ENCODE assay signal across 19 mouse cellular contexts in the genomic region with DNA sequence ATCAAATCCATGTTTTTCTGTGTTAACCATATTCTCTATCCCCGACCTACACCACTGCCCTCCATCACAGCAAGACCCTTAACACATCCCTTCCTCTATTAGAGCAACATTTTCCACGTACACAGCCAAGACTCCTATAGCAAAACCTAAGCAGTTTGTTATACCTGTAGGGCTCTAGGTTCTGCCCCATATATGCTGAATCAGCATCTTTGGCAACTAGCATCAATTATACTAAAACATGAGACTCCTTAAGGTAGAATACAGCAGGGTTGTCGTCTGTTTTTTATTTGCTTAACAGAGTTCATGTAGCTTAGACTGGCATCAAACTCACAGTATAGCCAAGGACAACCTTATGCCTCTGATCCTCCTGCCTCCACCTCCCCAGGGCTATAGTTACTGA. TPM values are rescaled to one million over a fixed set of nuclear protein-coding genes. Genes with fewer than 3 reads are reported as not detected.
A peak's percentile ranks its signal among the peaks of the same experiment; 100 is the strongest.
DNase-seq lines count a peak whose midpoint lies in the region; ATAC-seq and TF ChIP-seq lines count a peak whose summit lies in the region.
"Had no signal": no experiment of that assay in that cellular context is flagged by ENCODE, and none has a peak within 500 bp of the region (broad histone marks: within the 10 kb centered on the region; RNA-seq: fewer than 3 reads in every experiment).

No protein-coding gene starts in this region.

- H3K4me1 ChIP-seq in forebrain, embryonic 11.5 days (replicated peaks; ENCODE audit: control insufficient read depth, insufficient read depth, low read length) = peaks cover 2% of the 10 kb centered on the region; the same call in 1 of the 2 replicates
- peaks cover 23% of the 10 kb centered on the region for H3K4me1 ChIP-seq in forebrain, embryonic 15.5 days
- H3K4me1 ChIP-seq in liver, embryonic 13.5 days (replicated peaks) = peaks cover 24% of the 10 kb centered on the region
- H3K4me1 ChIP-seq in liver, embryonic 11.5 days (replicated peaks; ENCODE audit: control insufficient read depth, insufficient read depth, low read length) = no peaks in the 10 kb centered on the region; the same call in 1 of the 2 replicates
- no peaks in the 10 kb centered on the region; a peak in 1 of 4 replicates for H3K4me1 ChIP-seq in ES-E14 (ENCODE audit: control insufficient read depth in 2 of 2, insufficient read depth in 2 of 2, low read length in 2 of 2, poor library complexity in 1 of 2)
- peaks cover 15% of the 10 kb centered on the region for H3K4me1 ChIP-seq in limb, embryonic 12.5 days (replicated peaks)

- H3K4me3 ChIP-seq in forebrain, embryonic 11.5 days (ENCODE audit: low read depth, low read length) = peak overlapping the region; percentile 89; the same call in 1 of the 2 replicates
- no peak overlapping the region for H3K4me3 ChIP-seq in forebrain, embryonic 15.5 days
- H3K4me3 ChIP-seq in liver, embryonic 13.5 days (replicated peaks) = peak overlapping the region; percentile 93; the same call in 1 of the 2 replicates
- no peak overlapping the region for H3K4me3 ChIP-seq in liver, embryonic 11.5 days (ENCODE audit: low read depth, low read length)
- no peak overlapping the region for H3K4me3 ChIP-seq in ES-E14 (ENCODE audit: insufficient read depth in 1 of 2, low read depth in 1 of 2, low read length in 2 of 2, poor library complexity in 1 of 2, severe bottlenecking in 1 of 2)
- H3K4me3 ChIP-seq in limb, embryonic 12.5 days (replicated peaks) = peak overlapping the region; percentile 98; the same call in 1 of the 2 replicates

- H3K27ac ChIP-seq in forebrain, embryonic 11.5 days (ENCODE audit: low read depth, low read length) = no peak overlapping the region
- no peak overlapping the region for H3K27ac ChIP-seq in forebrain, embryonic 15.5 days (replicated peaks)
- no peak overlapping the region for H3K27ac ChIP-seq in liver, embryonic 13.5 days
- H3K27ac ChIP-seq in liver, embryonic 11.5 days (ENCODE audit: low read depth, low read length) = no peak overlapping the region
- H3K27ac ChIP-seq in ES-E14 (ENCODE audit: insufficient read depth, low read depth, low read length, poor library complexity, severe bottlenecking) = no peak overlapping the region
- H3K27ac ChIP-seq in limb, embryonic 12.5 days = no peak overlapping the region
- H3K27ac ChIP-seq: heart, embryonic 13.5 days; hindbrain, embryonic 14.5 days; kidney, postnatal 0 days had no signal

- no peaks in the 10 kb centered on the region for H3K27me3 ChIP-seq in forebrain, embryonic 11.5 days (ENCODE audit: control insufficient read depth, insufficient read depth, low read length)
- no peaks in the 10 kb centered on the region for H3K27me3 ChIP-seq in forebrain, embryonic 15.5 days
- H3K27me3 ChIP-seq in liver, embryonic 13.5 days = no peaks in the 10 kb centered on the region
- H3K27me3 ChIP-seq in liver, embryonic 11.5 days (replicated peaks; ENCODE audit: control insufficient read depth, insufficient read depth, low read length) = no peaks in the 10 kb centered on the region
- no peaks in the 10 kb centered on the region for H3K27me3 ChIP-seq in limb, embryonic 12.5 days
- H3K27me3 ChIP-seq: heart, embryonic 13.5 days had no signal

- no peak overlapping the region for H3K9ac ChIP-seq in forebrain, embryonic 11.5 days (ENCODE audit: low read length)
- no peak overlapping the region for H3K9ac ChIP-seq in forebrain, embryonic 15.5 days (replicated peaks)
- no peak overlapping the region for H3K9ac ChIP-seq in liver, embryonic 13.5 days
- H3K9ac ChIP-seq in liver, embryonic 11.5 days (ENCODE audit: low read depth, low read length) = no peak overlapping the region
- no peak overlapping the region for H3K9ac ChIP-seq in ES-E14 (ENCODE audit: insufficient read depth, low read depth, low read length, poor library complexity, severe bottlenecking)
- H3K9ac ChIP-seq in limb, embryonic 12.5 days (replicated peaks) = no peak overlapping the region

- H3K9me3 ChIP-seq in forebrain, embryonic 11.5 days (ENCODE audit: control insufficient read depth, low read length) = no peaks in the 10 kb centered on the region
- H3K9me3 ChIP-seq in forebrain, embryonic 15.5 days = no peaks in the 10 kb centered on the region
- no peaks in the 10 kb centered on the region; the same call in 1 of the 2 replicates for H3K9me3 ChIP-seq in liver, embryonic 13.5 days (replicated peaks)
- H3K9me3 ChIP-seq in liver, embryonic 11.5 days (ENCODE audit: control insufficient read depth, low read length) = peaks cover 3% of the 10 kb centered on the region; the same call in 1 of the 2 replicates
- no peaks in the 10 kb centered on the region for H3K9me3 ChIP-seq in ES-E14 (ENCODE audit: control insufficient read depth, insufficient read depth, low read depth, low read length)
- H3K9me3 ChIP-seq in limb, embryonic 12.5 days = no peaks in the 10 kb centered on the region
- H3K9me3 ChIP-seq: heart, embryonic 13.5 days had no signal

- H3K4me2 ChIP-seq in forebrain, embryonic 11.5 days (ENCODE audit: low read depth, low read length, severe bottlenecking) = no peak overlapping the region
- H3K4me2 ChIP-seq in forebrain, embryonic 15.5 days (replicated peaks) = no peak overlapping the region; the same call in 1 of the 2 replicates
- peak overlapping the region; percentile 99 for H3K4me2 ChIP-seq in liver, embryonic 13.5 days
- H3K4me2 ChIP-seq in liver, embryonic 11.5 days = no peak overlapping the region
- peak overlapping the region; percentile 91; the same call in 1 of the 2 replicates for H3K4me2 ChIP-seq in limb, embryonic 12.5 days

- peaks cover 3% of the 10 kb centered on the region; the same call in 1 of the 2 replicates for H3K36me3 ChIP-seq in forebrain, embryonic 11.5 days (ENCODE audit: control insufficient read depth, insufficient read depth, low read length)
- 0 out of 2 replicates have a peak, but pooled peaks cover 6% of the 10 kb centered on the region for H3K36me3 ChIP-seq in forebrain, embryonic 15.5 days
- peaks cover 15% of the 10 kb centered on the region for H3K36me3 ChIP-seq in liver, embryonic 13.5 days
- peaks cover 10% of the 10 kb centered on the region for H3K36me3 ChIP-seq in liver, embryonic 11.5 days (ENCODE audit: control insufficient read depth, insufficient read depth, low read length)
- H3K36me3 ChIP-seq in ES-E14 (ENCODE audit: control insufficient read depth, insufficient read depth, low read length, poor library complexity, severe bottlenecking) = peaks cover 6% of the 10 kb centered on the region; the same call in 1 of the 2 replicates
- peaks cover 16% of the 10 kb centered on the region for H3K36me3 ChIP-seq in limb, embryonic 12.5 days

- no peak for ATAC-seq in forebrain, embryonic 11.5 days (replicated peaks; ENCODE audit: low FRiP score)
- ATAC-seq in forebrain, embryonic 15.5 days (replicated peaks) = no peak
- ATAC-seq in liver, embryonic 13.5 days (ENCODE audit: low read depth) = no peak
- ATAC-seq in liver, embryonic 11.5 days (replicated peaks; ENCODE audit: low FRiP score) = no peak
- ATAC-seq in limb, embryonic 12.5 days (ENCODE audit: insufficient number of reproducible peaks, insufficient read depth, low FRiP score, low TSS enrichment, low read depth) = no peak

- 86% methylated on average over 3 of the region's 3 CpGs for WGBS in forebrain, embryonic 11.5 days
- 90% methylated on average over 3 of the region's 3 CpGs for WGBS in forebrain, embryonic 15.5 days
- WGBS in liver, embryonic 13.5 days (ENCODE audit: insufficient replicate concordance) = 69% methylated on average over 3 of the region's 3 CpGs
- 84% methylated on average over 3 of the region's 3 CpGs for WGBS in liver, embryonic 11.5 days
- 79% methylated on average over 3 of the region's 3 CpGs for WGBS in limb, embryonic 12.5 days

- in situ Hi-C loops in ES-E14 (cut with MboI; ENCODE audit: low sequenced_read_pairs in 2 of 2, unreplicated experiment in 2 of 2) = no loop called here

- DNase-seq in forebrain, embryonic 11.5 days (ENCODE audit: low spot score) = no peak
- no peak for DNase-seq in liver, embryonic 13.5 days
- DNase-seq in liver, embryonic 11.5 days (ENCODE audit: low spot score) = no peak
- no peak for DNase-seq in ES-E14 (ENCODE audit: low read depth, low spot score)
- DNase-seq in cerebellum, postnatal 25 days = no peak
- DNase-seq in layer of hippocampus, postnatal 14 days (ENCODE audit: low spot score in 2 of 2) = no peak
- DNase-seq: adrenal gland, postnatal 25 days; B cell, adult 2 months; cerebellum, postnatal 14 days; lung, adult 2 months had no signal

TF ChIP-seq in ES-E14, 5 proteins besides CTCF, POLR2A, EP300 and RAD21 (continues in another document):
- TF ChIP-seq MAFK (IDR thresholded peaks at IDR 0.05; ENCODE audit: insufficient read depth, low read depth, low read length) (peak; percentile 96), HCFC1 (IDR thresholded peaks at IDR 0.05; ENCODE audit: borderline replicate concordance, insufficient read depth, low read length) (no peak)

RNA-seq across cellular contexts. Expression of gene Poc1b, which starts 1.3 kb away (rescaled TPM):
- polyA plus RNA-seq in forebrain, embryonic 11.5 days (2014; fragmentation: Nextera tagmentation; extraction: Ambion mirVana) = 42.7 and 43.7 TPM in 2 replicates
- polyA plus RNA-seq in forebrain, embryonic 15.5 days (2015; fragmentation: Nextera tagmentation; extraction: Ambion mirVana) = 15.4 and 16.4 TPM in 2 replicates
- polyA plus RNA-seq in liver, embryonic 13.5 days (2015; fragmentation: Nextera tagmentation; extraction: Ambion mirVana) = 5.1 and 7.2 TPM in 2 replicates
- polyA plus RNA-seq in liver, embryonic 11.5 days (2014; fragmentation: Nextera tagmentation; extraction: Ambion mirVana) = 19.0 and 20.5 TPM in 2 replicates
- total RNA-seq in ES-E14 (2012; rRNA removed) = 3.6 and 4.1 TPM in 2 replicates
- 22.7 and 26.8 TPM in 2 replicates for polyA plus RNA-seq in limb, embryonic 12.5 days (2016; fragmentation: Nextera tagmentation; extraction: Ambion mirVana)
- total RNA-seq in layer of hippocampus, postnatal 14 days (2021) = 1 to 10 TPM; 7.0 to 8.9 TPM

RNA-seq across cellular contexts. Expression of gene Galnt4, which starts 2.4 kb away (rescaled TPM):
- polyA plus RNA-seq in forebrain, embryonic 11.5 days (2014; fragmentation: Nextera tagmentation; extraction: Ambion mirVana) = 4.7 and 5.6 TPM in 2 replicates
- polyA plus RNA-seq in forebrain, embryonic 15.5 days (2015; fragmentation: Nextera tagmentation; extraction: Ambion mirVana) = 2.8 and 2.9 TPM in 2 replicates
- 2.6 and 3.6 TPM in 2 replicates for polyA plus RNA-seq in liver, embryonic 13.5 days (2015; fragmentation: Nextera tagmentation; extraction: Ambion mirVana)
- 7.0 and 7.8 TPM in 2 replicates for polyA plus RNA-seq in liver, embryonic 11.5 days (2014; fragmentation: Nextera tagmentation; extraction: Ambion mirVana)
- 3.5 and 3.7 TPM in 2 replicates for total RNA-seq in ES-E14 (2012; rRNA removed)
- 7.7 and 8.4 TPM in 2 replicates for polyA plus RNA-seq in limb, embryonic 12.5 days (2016; fragmentation: Nextera tagmentation; extraction: Ambion mirVana)
- 1 to 10 TPM; 4.8 TPM for total RNA-seq in layer of hippocampus, postnatal 14 days (2021)

RNA-seq across cellular contexts. Expression of gene Phxr2, which starts 20.6 kb away (rescaled TPM):
- polyA plus RNA-seq in forebrain, embryonic 11.5 days (2014; fragmentation: Nextera tagmentation; extraction: Ambion mirVana) = not detected in 2 replicates
- polyA plus RNA-seq in forebrain, embryonic 15.5 days (2015; fragmentation: Nextera tagmentation; extraction: Ambion mirVana) = not detected in 2 replicates
- not detected in 2 replicates for polyA plus RNA-seq in liver, embryonic 13.5 days (2015; fragmentation: Nextera tagmentation; extraction: Ambion mirVana)
- 0.14 TPM in 1 of 2 replicates, not detected in the other for polyA plus RNA-seq in liver, embryonic 11.5 days (2014; fragmentation: Nextera tagmentation; extraction: Ambion mirVana)
- not detected in 2 replicates for total RNA-seq in ES-E14 (2012; rRNA removed)
- polyA plus RNA-seq in limb, embryonic 12.5 days (2016; fragmentation: Nextera tagmentation; extraction: Ambion mirVana) = 0.18 TPM in 1 of 2 replicates, not detected in the other
- total RNA-seq in layer of hippocampus, postnatal 14 days (2021) = not detected
- total RNA-seq: adrenal gland, postnatal 25 days; G1E; gastrocnemius, postnatal 4 days; left cerebral cortex, postnatal 14 days had no signal
- polyA plus RNA-seq: embryonic facial prominence, embryonic 11.5 days; G1E; heart, embryonic 13.5 days; hindbrain, embryonic 14.5 days; kidney, postnatal 0 days; lung, adult 2 months had no signal

Comparison
In these comparisons a context has a peak if more than half of its experiments do, and no peak if none do; other contexts are left out.
1. H3K4me2 ChIP-seq: peak in liver, embryonic 13.5 days (single experiment) and limb, embryonic 12.5 days (single experiment); none in forebrain, embryonic 11.5 days (single experiment), forebrain, embryonic 15.5 days (single experiment) and liver, embryonic 11.5 days (single experiment).
2. H3K4me3 ChIP-seq: peak in forebrain, embryonic 11.5 days (single experiment), liver, embryonic 13.5 days (single experiment) and limb, embryonic 12.5 days (single experiment); none in forebrain, embryonic 15.5 days (single experiment), liver, embryonic 11.5 days (single experiment) and ES-E14 (0 of 2).